Mouse (Mus musculus) left cerebral cortex, postnatal 14 days (tissue): Measurements from ENCODE around the gene Krtap29-1. TPM values are rescaled to one million over a fixed set of nuclear protein-coding genes. Genes with fewer than 3 reads are reported as not detected.

Source experiments
- DNase-seq, 2 experiments: peaks; one replicate each; pipeline ENCODE4 v3.0.0; 2021 to 2022; ENCODE audit warnings: low spot score in 2 of 2, mixed read lengths in 1 of 2
- intact Hi-C: fragments of 180-260 bp; cut with DNase I; formaldehyde crosslinking; loops from one replicate; pipeline ENCODE4 v1.15.1; 2025
- long read RNA-seq, 2 experiments: library from polyadenylated mRNA; stranded (forward); transcript quantifications; one replicate each; pipeline ENCODE4 v2.0.0; 2021
- total RNA-seq, 2 experiments: library from RNA; stranded (reverse); gene quantifications; 2 replicates each; pipeline ENCODE4 v1.2.3; 2021

The Krtap29-1 gene
- not detected for total RNA-seq
- long read RNA-seq, experiment 1 = 0 reads
- long read RNA-seq, experiment 2 = 0 reads

GRCm38 (mm10) chr11:99978953-99979352 is at the start of gene Krtap29-1:
Gene Krtap29-1, minus strand, starts transcription at chr11:99979053.
- intact Hi-C loops = no loop called here
- no peak for DNase-seq

- intact Hi-C loops = no loop called here
- DNase-seq = peak in 1 of 2 experiments; percentile 37
Measured at GRCm38 (mm10) chr11:100021438-100021837, 42.6 kb upstream of the Krtap29-1 start.

- no peak for DNase-seq
- intact Hi-C loops = loop anchor here (10.0 kb wide), 1 partner anchor 265 kb away; no protein-coding TSS in a partner anchor
Measured at GRCm38 (mm10) chr11:100019466-100019865, 40.6 kb upstream of the Krtap29-1 start.

DNA sequence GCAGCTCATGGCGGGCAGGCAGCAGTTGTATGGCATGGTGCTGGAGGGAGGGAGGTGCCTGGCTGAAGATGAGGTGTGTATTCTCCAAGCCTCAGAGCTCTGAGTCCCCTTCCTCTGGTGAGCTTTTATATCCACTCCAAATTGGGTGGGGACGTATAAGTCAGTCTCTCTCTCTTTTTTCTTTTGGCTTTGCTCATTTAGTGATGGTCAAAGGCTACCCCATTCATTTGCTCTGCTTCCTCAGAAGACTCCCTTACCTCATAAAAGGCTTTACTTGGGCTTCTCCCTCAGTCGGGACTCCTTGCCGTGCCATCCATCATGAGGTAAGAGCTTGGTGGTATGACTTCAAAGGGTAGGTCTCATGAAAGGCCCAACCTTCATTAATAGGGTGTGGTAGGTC is 37.3 kb upstream of the Krtap29-1 start, which contains the start of gene Krt33a:
Gene Krt33a (minus strand): TSS at position 101 of the 400 bp plus-strand sequence.
- DNase-seq = no peak
- intact Hi-C loops = loop anchor here (10.0 kb wide), 1 partner anchor 269 kb away; no protein-coding TSS in a partner anchor

- intact Hi-C loops = loop anchor here (10.0 kb wide), 1 partner anchor 271 kb away; no protein-coding TSS in a partner anchor
Measured at GRCm38 (mm10) chr11:100013691-100014171, 34.9 kb upstream of the Krtap29-1 start.

DNA sequence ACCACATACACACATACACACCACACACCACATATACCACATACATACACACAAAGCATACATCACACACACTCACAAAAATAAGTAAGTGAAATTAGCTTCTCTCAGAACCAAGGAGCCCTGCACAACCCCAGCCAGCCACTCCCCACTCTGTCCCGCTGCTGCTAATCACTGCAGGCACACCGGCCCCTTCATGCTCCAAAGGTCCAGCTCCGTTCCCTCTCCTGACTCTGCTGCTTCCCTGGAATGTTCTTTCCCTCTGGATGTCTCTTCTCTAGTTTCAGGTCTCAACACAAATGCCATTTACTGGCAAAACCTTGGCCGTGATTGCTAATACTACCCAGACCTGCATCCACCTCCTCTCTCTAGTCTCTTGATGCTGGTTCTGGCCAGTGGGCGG is 31.8 kb upstream of the Krtap29-1 start:
- no peak for DNase-seq
- intact Hi-C loops = loop anchor here (10.0 kb wide), 1 partner anchor 274 kb away; no protein-coding TSS in a partner anchor

More at GRCm38 (mm10) chr11:100013691-100014171, 34.9 kb upstream of the Krtap29-1 start:
- DNase-seq = no peak

GRCm38 (mm10) chr11:100008336-100008735 is 29.5 kb upstream of the Krtap29-1 start:
- no peak for DNase-seq

DNA sequence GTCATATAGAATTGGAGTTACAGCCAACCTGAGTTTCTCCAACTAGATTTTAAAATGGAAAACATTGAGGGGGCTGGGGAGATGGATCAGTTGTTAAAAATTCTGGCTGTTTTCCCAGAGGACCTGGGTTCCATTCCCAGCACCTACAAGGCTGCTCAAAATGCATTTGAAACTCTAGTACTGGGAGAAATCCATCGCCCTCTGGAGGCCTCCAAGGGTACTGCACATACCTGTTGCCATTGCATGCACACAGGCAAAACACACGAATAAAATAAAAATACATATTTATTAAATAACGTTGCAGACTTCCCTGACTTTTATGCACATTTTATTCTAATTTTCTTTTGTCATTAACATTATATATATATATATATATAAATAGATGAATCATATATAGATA is 27.8 kb upstream of the Krtap29-1 start:
- intact Hi-C loops = no loop called here
- DNase-seq = no peak

More at GRCm38 (mm10) chr11:100008336-100008735, 29.5 kb upstream of the Krtap29-1 start:
- intact Hi-C loops = no loop called here

DNA sequence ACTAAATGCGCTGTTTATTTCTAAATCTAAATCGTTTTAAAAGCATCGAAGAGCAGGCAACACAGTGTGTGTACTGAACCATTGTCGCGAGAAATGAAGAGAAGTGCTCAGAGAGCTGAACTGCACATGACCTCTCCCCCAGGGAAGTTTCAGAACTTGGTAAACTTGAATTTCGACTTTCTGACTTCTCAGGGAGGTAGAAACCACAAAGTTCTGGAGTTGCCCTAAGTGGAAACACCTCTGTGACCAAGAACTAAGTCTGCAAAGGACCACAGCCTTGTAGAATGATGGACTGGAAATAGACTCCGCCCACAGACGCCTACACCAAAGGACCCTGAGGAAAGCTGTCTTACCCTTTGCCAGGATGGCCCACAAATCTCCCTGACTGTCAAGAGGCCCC is 27.1 kb upstream of the Krtap29-1 start:
- intact Hi-C loops = loop anchor here (2.0 kb wide), 1 partner anchor 541 kb away; no protein-coding TSS in a partner anchor
- DNase-seq = no peak

DNA sequence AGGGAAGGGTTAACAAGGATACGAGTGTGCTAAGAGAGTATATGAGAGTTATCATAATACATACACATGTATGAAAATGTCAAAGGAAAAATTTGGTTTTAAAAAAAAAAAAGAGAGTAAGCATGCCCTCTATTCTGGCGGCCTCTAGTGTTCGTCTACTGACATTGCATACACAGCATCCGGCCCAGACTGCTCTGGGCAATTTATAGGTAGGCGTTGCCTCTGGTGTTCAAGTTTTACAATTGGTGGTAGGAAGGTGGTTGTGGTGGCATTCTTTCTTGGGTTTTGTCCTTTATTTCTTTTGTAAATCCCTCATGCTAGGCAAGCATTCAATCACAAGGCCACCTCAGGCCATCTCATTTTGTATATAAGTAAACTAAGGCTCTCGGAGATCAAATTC is 26.0 kb upstream of the Krtap29-1 start:
- intact Hi-C loops = loop anchor here (2.0 kb wide), 1 partner anchor 540 kb away; no protein-coding TSS in a partner anchor
- peak; percentile 73 to 78 for DNase-seq

DNA sequence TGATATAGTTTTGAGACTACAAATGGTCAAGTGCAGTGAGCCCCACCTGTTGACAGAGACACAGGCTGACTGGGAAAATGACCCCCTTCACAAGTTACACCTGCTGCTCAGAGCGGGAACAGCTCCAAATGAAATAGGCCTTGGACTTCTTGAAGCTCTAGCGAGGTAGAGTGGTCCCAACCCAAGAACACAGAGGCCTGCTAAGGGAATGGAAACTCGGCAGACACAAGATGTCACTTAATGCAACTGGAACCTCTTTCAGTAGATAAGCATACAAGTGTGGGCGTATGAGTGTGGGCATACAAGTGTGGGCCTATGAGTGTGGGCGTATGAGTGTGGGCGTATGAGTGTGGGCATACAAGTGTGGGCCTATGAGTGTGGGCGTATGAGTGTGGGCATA is 20.2 kb upstream of the Krtap29-1 start:
- intact Hi-C loops = no loop called here

DNA sequence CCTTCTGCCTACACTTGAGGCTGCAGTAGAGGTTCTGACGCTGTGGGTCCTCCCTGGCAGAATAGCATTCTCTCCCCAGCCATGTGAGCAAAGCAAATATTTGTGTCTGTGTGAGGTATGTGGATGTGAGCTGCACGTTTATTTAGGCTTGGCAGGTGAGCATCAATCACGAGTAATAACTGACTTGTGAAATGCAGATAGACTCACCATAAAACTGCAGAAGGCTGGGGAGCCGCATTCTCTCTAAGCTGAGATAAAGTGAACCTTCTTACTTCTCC is 15.5 kb upstream of the Krtap29-1 start:
- no peak for DNase-seq
- intact Hi-C loops = no loop called here

More for the DNA sequence above, 20.2 kb upstream of the Krtap29-1 start:
- no peak for DNase-seq

DNA sequence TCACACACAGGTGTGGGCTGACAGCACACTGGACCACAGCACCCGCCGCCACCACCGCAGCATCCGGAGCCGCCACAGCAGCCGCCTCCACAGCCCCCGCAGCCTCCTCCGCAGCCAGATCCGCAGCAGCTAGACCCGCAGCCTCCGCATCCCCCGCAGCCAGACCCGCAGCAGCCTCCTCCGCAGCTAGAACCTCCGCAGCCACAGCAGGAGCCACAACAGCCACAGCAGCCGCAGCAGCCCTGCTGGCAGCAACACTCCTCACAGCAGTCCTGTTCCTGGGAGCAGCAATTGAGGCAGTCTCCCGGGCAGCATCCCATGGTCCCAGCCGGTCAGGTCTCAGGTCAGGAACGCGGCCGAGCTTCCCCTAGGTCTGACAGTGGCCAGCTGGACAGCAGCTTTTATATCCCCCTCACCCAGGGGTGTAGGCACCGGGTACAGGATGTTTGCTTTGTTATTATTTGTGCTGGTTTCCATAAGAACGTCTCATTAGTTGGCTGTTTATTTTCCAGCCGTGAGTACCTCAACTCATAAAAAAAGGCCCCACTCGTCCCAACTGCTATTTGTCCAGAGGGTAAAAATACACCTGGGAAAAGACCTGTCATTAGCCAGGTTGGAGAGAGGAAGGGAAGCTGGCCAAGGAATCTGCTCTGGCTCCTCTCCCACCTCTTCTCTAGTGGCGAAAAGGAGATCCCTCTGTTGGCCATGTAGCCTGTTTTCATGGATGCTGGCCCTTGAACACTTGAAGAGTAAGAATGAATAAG is 14.9 kb upstream of the Krtap29-1 start, which contains the start of gene Krtap17-1:
Gene Krtap17-1 (minus strand): TSS at position 375 of the 764 bp plus-strand sequence.
- no peak for DNase-seq

DNA sequence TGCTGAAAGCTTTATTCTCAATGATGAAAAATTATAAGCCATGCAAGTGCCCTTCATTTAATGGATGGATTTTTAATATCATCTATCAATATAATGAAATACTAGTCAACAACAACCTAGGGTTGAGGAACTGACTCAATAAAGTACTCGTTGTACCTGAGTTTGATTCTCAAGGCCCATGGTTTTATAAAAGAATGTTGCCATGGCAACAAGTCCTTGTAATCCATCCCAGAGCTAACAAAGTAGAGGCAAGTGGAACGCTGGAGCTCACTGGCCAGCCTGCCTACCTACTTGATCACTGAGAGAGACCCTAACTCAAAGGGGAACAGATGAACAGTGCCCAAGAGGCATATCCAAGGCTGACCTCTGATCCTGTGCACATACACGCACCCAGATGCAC is 11.7 kb upstream of the Krtap29-1 start:
- intact Hi-C loops = no loop called here

More for the DNA sequence above, 14.9 kb upstream of the Krtap29-1 start, which contains the start of gene Krtap17-1:
- intact Hi-C loops = no loop called here

DNA sequence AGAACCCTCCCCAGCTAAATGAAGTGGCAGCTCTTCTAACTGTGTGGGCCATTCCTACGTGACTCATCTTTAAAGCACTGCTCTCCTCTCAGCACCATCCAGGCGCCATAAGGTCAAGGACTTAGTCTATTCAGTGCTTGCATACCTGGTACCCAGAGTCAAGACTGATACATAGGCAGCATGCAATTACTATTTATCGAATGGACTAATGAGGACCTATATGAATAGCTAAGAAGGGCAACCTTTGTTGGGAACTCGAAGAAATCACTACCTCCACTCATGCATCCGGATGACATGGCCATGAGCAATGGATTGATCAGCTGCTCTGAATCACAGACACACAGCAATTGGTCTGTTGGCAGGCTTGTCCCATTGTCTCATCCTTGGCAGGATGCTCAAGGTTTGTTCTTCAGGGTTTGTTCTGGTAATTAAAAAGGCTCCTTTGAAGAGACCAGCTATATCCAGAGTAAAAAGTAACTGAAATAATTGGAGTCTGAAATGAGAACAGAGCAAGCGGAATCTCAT is 11.1 kb upstream of the Krtap29-1 start:
- DNase-seq = no peak
- intact Hi-C loops = no loop called here

More for the DNA sequence above, 11.7 kb upstream of the Krtap29-1 start:
- DNase-seq = no peak

- DNase-seq = no peak
- intact Hi-C loops = no loop called here
Measured at GRCm38 (mm10) chr11:99988530-99988929, 9.7 kb upstream of the Krtap29-1 start.

DNA sequence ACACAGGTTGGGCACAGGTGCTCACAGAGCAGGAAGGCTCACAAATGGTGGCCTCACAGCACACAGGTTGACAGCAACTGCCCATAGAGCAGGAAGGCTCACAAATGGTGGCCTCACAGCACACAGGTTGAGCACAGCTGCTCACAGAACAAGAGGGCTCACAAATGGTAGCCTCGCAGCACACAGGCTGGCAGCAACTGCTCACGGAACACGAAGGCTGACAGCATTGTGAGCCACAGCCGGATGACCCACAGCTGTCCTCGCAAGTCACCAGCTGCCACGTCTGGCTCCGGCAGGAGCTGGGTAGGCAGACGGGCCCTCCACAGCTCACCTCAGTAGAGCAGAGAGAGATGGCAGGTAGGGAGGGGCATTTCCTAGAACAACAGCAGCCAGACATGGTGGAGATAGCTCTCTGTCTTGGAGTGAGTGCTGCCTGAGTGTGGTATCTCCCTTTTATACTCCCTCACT is 7.4 kb upstream of the Krtap29-1 start, which contains the start of gene Krtap16-1:
Gene Krtap16-1 (minus strand): TSS at position 418 of the 468 bp plus-strand sequence.
- intact Hi-C loops = no loop called here
- DNase-seq = no peak

DNA sequence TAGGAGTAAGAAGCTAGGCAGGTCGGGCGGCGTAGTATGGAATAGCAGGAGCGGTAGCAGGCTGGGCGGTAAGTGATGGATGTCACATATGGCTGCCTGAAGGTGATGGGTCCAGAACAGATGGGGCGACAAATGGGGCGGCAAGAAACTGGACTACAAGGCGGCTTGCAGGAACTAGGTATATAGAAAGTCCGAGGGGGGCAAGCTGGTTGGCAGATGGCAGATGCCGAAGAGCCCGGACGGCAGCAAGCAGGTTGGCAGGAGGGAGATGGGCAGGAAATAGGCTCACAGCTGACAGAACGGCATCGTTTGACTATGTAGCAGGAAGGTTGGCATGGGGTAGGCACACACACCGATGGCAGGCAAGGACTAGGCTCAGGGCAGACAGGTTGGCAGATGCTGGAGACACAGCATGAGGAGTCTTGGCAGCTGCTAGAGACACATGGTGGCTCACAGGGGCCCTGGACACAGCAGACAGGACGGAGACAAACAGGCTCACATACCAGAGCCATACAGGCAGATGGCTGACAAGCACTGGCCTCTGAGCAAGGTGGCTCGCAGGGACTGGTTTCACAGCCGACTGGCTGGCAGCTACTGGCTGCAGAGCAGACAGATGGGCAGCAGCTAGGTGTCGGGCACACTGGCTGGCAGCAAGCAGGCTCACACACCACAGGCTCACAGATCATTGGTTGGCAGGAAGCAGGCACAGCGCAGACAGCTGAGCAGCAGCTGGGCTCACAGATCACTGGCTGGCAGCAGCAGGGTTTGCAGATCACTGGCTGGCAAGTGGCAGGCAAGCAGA is 6.6 kb upstream of the Krtap29-1 start:
- peak; percentile 49 to 76 for DNase-seq
- intact Hi-C loops = no loop called here

DNA sequence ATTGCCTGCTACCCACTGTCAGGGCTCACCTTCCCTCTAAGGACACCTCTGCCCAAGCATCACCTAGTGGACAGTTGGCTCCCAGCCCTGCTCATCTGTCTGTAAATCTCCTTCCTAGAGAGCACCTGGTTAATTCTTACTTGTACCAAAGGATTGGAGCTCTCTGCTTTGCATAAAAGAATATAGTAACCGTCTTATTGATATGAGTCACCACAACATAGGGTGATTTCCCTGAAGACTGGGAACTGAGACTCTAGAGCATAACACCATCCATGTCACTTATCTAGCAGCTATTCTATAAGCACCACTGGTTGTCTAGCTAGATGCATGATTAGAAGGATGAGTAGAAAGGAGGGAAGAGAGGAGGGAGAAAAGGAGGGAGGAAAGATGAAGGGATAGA is 4.6 kb upstream of the Krtap29-1 start:
- DNase-seq = no peak
- intact Hi-C loops = no loop called here
